Mouse (Mus musculus) thymus, postnatal 10 days (tissue): ENCODE data around the gene Mapk10.

Source experiments
- DNase-seq, 2 experiments: peaks; one replicate each; pipeline ENCODE4 v3.0.0; 2021; ENCODE audit warnings: low spot score in 2 of 2

The Mapk10 gene

DNA sequence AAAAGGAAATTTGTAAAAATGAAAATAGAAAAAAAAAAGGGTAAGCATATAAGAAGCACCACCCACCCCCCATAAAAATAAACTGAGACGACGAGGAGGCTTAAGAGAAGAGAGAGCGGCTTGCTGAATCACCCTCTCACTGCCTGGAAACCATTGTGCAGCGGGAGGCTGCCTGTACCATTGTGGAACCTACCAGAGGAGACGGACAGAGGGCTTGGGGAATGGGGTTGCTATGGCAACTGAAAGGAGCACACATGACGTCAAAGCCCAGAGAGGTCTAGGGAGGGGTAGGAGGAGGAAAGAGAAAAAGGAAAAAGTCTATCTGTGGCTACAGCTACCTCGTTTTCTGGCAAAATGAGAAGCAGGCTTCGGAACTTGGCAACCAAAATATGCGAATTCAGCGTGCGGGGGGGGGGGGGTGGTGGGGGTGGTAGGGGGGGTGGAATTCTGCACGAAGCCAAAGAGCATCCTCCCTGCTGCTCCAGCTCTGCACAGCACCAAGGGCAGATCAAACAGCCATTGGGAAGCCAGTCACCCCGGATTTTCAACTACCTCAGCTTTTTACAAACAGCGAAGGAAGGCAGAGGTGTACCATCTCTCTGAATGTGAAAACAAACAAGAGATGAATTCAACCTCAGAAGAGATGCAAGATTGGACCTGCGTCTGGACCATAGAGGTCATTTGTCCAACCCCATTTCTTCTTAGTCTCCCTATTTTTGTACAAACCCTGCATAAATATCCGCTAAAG is at the start of gene Mapk10:
Gene Mapk10, minus strand, starts transcription at position 234 of the 748 bp plus-strand sequence.
- DNase-seq: no peak

DNA sequence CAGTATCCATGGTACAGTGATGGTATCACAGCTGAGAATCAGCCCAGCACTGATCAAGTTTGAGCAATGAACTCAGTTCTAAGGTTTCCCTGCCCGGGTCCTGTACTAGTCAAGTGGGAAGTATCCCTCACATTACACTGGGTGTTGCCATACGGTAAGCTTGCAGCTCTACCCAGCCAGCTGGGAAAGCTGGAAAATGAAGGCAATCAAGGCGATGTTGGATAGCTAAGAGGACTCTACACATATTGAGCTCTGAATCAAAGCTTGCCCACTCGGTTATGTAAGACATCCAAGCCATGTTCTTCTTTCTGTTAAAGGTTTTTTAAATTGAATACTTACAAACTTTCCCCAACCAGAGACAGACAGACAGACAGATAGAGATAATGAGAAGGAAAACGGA is 45.0 kb upstream of the Mapk10 start:
- DNase-seq: no peak

- no peak for DNase-seq
Observed at GRCm38 (mm10) chr5:103242430-103242829, 31.3 kb upstream of the Mapk10 start.

DNA sequence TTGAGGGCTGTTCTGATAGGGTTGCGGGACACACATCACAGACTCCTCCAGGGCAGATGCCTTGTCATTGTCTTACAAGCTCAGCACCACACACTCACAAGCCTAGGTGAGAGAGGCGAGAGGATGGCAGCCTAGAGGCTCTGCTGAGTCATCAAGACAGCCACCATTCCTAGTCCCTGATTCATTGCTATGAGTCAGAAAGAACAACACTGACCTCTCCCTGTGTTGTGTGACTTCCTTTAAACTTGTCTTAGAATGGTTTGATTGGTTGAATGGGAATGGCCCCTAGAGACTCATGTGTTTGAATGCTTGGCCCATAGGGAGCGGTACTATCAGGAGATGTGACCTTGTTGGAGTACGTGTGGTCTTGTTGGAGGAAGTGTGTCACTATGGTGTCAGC is 20.7 kb upstream of the Mapk10 start:
- no peak for DNase-seq

DNA sequence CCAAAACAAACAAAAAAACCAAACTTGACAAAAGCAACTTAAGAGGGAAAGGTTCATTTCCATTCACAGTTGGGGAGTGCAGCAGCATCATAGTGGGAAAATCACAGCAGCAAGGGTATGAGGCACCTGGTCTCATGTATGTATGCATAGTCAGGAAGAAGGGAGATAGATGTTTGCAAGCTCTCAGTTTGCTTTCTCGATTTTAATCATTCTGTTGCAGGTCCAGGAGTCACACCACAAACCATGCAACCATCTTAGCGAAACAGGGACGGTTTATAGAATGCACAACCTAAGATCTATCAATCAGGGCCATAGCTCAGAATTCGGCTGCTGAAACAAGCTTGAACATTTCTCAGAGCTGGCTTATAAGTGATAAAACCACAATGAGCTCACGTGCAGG is 19.2 kb upstream of the Mapk10 start:
- DNase-seq: no peak

DNA sequence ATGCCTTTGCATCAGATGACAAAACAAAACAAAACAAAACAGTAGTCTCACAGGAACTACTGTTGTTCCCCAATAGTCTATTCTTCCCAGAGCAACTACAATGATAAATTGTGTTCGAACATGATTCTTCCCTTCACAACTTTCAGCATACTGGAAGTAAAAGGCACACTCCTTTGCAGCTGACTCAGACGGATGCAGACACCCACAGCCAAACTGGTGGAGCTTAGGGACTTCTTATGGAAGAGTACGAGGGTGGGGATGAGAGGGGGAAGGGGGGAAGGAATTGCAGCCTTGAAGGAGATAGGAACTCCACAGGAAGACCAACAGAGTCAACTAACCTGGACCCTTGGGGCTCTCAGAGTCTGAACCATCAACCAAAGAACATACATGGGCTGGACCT is 18.2 kb upstream of the Mapk10 start:
- DNase-seq: no peak

DNA sequence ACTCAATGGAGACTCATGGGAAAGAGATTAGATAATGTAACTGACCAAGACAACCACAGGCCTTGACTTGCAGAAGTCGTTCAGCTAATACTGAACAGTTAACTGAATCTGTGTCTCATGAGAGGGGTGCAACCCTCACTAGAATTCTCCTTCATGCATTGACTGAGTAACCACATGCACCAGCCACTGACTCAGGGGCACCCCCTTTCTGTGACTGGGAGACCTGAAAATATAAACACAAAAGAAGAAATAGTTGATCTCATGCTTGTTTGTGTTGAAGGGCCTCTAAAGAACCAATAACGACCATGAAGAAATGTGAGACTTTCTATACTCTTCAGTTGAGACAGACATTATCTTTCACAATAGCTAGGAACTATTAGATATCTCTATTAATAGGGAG is 10.9 kb upstream of the Mapk10 start:
- DNase-seq: no peak

- DNase-seq: no peak
Observed at GRCm38 (mm10) chr5:103210644-103211043, 490 bp downstream of the Mapk10 start.

DNA sequence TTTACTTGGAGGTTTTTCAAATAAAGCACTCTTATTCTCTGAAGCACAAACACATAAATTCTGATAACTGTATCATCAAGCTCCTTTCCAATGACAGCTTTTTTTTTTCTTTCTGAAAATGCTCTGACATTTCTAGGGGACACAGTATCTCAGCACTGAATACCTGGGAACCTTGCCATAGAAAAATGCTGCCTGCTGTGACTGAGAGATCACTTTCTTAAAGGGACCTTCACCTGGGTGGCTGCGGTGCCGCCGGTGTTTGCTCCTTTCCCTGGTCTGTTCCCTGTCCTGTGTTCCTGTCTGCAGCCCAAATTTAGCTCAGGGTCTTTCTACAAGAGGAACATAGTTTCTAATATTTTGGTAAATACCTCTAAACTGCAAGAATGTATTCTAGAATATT is 1.1 kb downstream of the Mapk10 start:
- DNase-seq: no peak

GRCm38 (mm10) chr5:103209486-103209885 is 1.6 kb downstream of the Mapk10 start:
- DNase-seq: no peak

DNA sequence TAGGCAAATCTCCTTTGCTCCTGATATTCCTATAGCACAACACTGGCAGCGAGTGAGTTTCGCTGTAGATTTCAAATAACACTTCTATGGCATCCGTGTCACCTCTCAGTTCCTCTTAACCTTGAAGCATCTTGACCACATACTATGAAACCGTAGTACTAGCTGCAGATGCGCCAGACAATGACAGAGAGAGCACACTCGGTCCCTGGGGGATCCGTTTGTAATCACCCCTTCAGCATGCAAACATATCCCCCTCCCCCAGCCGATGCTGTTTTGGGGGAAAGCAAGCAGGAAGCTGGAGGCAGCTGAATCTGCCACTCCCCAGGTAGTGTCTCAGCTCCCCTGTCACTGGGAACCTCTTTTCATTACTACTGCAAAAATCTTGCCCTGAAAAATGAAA is 2.3 kb downstream of the Mapk10 start:
- DNase-seq: no peak

- DNase-seq: no peak
Observed at GRCm38 (mm10) chr5:103208021-103208511, 3.1 kb downstream of the Mapk10 start.

- DNase-seq: no peak
Observed at GRCm38 (mm10) chr5:103197796-103198325, 13.3 kb downstream of the Mapk10 start.

DNA sequence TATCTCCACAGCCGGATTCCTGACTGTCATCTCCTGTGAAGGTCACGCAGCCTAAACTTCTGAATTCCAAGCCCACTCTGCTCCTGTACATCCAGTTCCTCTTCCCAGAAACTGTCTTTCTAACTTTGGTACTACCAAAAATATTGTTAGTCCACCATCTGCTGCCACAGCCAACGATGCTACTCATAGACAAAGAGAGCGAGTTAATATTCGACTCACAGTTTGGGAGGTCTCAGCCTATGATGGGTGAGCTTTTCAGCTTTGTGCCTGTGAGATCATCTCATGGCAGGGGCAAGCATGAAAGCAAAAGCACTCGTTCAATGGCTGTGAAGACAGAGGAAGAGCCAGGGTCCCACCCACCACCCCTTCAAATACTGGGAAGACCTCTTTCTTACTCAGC is 16.6 kb downstream of the Mapk10 start:
- no peak for DNase-seq

DNA sequence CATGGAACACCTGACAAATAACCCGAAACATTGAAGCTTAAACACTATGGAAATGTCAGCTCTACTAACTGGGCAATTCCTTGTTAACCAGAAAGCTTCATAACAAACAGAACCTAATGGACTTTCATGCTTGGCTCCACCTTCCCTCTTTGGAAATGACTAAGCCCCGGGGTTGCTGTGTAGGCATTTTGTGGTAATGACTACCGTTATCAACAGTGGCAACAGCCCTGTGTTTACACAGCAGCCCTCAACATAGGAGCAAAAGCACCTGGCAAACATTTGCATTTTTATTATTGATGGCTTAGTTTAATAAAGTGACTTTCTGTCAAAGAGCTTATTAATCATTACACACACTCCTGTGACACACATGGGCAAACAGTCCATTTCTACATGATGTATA is 17.4 kb downstream of the Mapk10 start:
- DNase-seq: no peak

- DNase-seq: no peak
Observed at GRCm38 (mm10) chr5:103191577-103191976, 19.6 kb downstream of the Mapk10 start.

DNA sequence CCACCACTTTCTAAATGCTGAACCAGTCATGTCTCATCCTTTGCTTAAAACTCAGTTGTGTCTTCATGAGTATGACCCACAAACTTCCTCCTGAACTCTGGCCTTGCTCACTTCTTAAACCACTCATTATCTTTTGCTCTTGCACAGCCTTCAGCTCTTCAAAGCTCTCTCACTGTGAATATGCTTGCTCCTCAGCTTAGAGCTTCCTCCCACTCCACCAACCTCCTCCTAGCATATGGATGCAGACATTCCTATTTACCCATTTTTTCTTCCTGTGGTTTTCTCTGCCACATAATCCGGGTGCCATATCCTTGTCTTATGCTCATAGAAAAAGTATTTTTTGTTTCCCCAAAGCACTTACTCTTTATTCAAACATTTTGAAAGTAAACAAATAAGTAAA is 26.9 kb downstream of the Mapk10 start:
- DNase-seq: no peak

- no peak for DNase-seq
Observed at GRCm38 (mm10) chr5:103181622-103182021, 29.5 kb downstream of the Mapk10 start.

DNA sequence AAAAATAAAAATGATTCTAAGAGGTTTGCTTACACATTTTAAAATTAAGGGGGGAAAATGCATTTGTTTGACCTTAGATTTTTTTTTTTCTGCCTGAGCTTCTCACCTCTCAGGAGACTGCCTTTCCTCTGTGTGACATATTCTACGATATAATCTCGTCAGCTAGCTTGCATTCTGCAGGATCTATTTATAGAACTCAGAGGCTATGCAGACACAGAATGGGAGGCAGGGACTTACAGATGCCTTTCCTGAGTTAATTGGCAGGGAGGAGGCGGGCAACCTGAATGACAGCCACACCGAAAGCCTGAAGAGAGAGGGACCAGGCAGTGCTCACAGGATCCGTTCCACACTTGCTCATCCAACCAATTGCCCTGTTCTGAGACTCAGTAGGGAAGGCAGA is 34.1 kb downstream of the Mapk10 start:
- DNase-seq: no peak

DNA sequence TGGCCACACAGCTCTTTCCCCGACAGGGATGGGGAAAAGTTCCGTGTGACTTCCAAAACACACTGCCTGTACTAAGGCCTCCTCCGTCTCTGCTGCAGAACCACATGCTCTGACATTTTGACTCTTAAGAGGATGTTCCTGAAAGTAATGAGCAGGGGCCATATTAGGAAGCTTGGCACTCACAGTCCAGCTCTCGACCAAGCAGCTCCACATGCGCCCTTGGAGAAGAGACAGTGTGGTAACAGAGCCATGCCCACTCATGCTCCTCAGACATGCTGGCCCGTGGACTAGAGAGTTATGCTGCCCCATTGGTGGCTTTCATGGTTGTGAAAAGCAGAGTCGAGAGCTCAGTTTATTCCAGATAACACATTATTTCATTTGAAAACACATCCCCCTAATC is 35.1 kb downstream of the Mapk10 start:
- DNase-seq: no peak

GRCm38 (mm10) chr5:103174607-103175006 is 36.5 kb downstream of the Mapk10 start:
- no peak for DNase-seq

GRCm38 (mm10) chr5:103171207-103171606 is 39.9 kb downstream of the Mapk10 start:
- DNase-seq: no peak

- DNase-seq: no peak
Observed at GRCm38 (mm10) chr5:103167371-103167770, 43.8 kb downstream of the Mapk10 start.

DNA sequence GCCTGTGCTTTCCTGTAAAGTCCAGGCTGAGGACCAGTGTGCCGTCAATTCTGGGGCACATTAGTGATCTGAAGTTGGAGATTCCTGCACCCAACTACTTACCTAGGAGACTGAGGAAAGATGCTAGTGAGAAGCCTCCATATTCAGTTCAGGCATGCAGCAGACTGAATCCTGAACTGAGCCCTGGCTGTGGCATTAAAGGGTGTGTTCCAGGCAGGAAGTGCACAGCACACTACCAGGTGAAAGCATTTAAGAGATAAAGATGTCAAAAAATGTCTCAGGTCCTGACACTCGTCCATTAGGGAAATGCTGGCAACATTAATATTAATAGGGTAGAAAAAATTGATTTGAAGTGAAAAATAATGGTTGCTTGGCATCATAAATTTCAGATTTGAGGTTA is 44.4 kb downstream of the Mapk10 start:
- no peak for DNase-seq
